Mouse (Mus musculus) intestine, embryonic 16.5 days (tissue): ENCODE measurements at regions not wholly inside any gene's neighbourhood (a gene's known extent, or its start where the extent isn't known, plus 50 kb on each side); places are given as distances from the start of the nearest gene placed in this dataset.

Source experiments
- ATAC-seq: fragments of 200-750 bp; cut with Nextera tagmentation; 2 replicates; pipeline ENCODE4 v1.8.0; 2017; ENCODE audit warnings: moderate TSS enrichment, moderate library complexity
- H3K27ac ChIP-seq: fragments of 300-500 bp; sonication (generic); 2 replicates; pipeline ENCODE4 v1.5.1; 2014; ENCODE audit warnings: mild to moderate bottlenecking, low read length
- H3K27me3 ChIP-seq: fragments of 300-500 bp; sonication (generic); replicated peaks from 2 replicates; pipeline ENCODE4 v1.6.1; 2014; ENCODE audit warnings: low read length, control low read depth, mixed read lengths; ENCODE audit not compliant: control insufficient read depth, insufficient read depth
- H3K36me3 ChIP-seq: fragments of 300-500 bp; sonication (generic); 2 replicates; pipeline ENCODE4 v1.6.1; 2014; ENCODE audit warnings: low read length, control low read depth; ENCODE audit not compliant: control insufficient read depth, insufficient read depth
- H3K4me1 ChIP-seq: fragments of 300-500 bp; sonication (generic); 2 replicates; pipeline ENCODE4 v1.6.1; 2014; ENCODE audit warnings: low read length, control low read depth, mixed read lengths; ENCODE audit not compliant: control insufficient read depth, insufficient read depth
- H3K4me2 ChIP-seq: fragments of 300-500 bp; sonication (generic); 2 replicates; pipeline ENCODE4 v1.6.1; 2014; ENCODE audit warnings: low read depth, low read length, control low read depth
- H3K4me3 ChIP-seq: fragments of 300-500 bp; sonication (generic); 2 replicates; pipeline ENCODE4 v1.5.1; 2014; ENCODE audit warnings: mild to moderate bottlenecking, low read length
- H3K9ac ChIP-seq: fragments of 300-500 bp; sonication (generic); 2 replicates; pipeline ENCODE4 v1.6.1; 2014; ENCODE audit warnings: low read depth, low read length
- H3K9me3 ChIP-seq: fragments of 300-500 bp; sonication (generic); 2 replicates; pipeline ENCODE4 v1.6.1; 2016; ENCODE audit warnings: low read length, control low read depth; ENCODE audit not compliant: control insufficient read depth
- WGBS: fragments of 180-500 bp; shearing (Covaris S2); extraction: QIAGEN DNeasy Blood & Tissue Kit; methylation state at CpG from one replicate; pipeline ENCODE4 v1.1.7; 2014; 5-methylcytosine and 5-hydroxymethylcytosine counted together

- Histone ChIP-seq H3K4me2 (no peak overlapping the region), H3K9ac (no peak overlapping the region), H3K4me3 (no peak overlapping the region), H3K4me1 (no peaks in the 10 kb centered on the region), H3K36me3 (no peaks in the 10 kb centered on the region), H3K9me3 (no peaks in the 10 kb centered on the region; the same call in 1 of the 2 replicates), H3K27me3 (no peaks in the 10 kb centered on the region), H3K27ac (no peak overlapping the region)
- ATAC-seq: no peak
- WGBS: 88% methylated on average over 5 of the region's 5 CpGs
These were observed 114.1 kb downstream of the Erv3 start for GRCm38 (mm10) chr2:131745381-131745895.

- Histone ChIP-seq H3K4me1 (no peaks in the 10 kb centered on the region), H3K27ac (no peak overlapping the region), H3K27me3 (no peaks in the 10 kb centered on the region), H3K36me3 (no peaks in the 10 kb centered on the region), H3K4me2 (no peak overlapping the region), H3K9me3 (no peaks in the 10 kb centered on the region; the same call in 1 of the 2 replicates), H3K9ac (no peak overlapping the region), H3K4me3 (no peak overlapping the region)
- 76% methylated on average over 9 of the region's 9 CpGs for WGBS
- no peak for ATAC-seq
These were observed 114.6 kb downstream of the Erv3 start for GRCm38 (mm10) chr2:131744957-131745356.

DNA sequence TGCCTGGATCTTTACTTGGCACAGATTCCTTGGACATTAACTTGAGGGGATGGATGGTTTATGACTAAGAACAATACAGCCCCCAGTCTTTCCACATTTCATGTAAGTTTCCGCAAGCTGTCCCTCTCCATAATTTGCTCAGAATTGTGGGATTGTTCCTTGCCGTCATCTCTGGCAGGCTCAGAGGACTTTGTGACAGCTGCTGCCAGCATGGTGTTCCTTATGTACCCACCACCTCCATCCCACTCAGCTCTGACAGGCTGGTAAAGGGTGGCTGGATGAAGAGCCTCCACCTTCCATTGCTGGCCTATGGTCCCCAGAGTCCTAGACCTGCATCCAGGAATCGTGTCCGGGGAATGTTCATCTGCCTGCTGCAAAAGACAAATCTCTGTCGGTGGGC is 119.1 kb downstream of the Erv3 start:
- no peaks in the 10 kb centered on the region for H3K9me3 ChIP-seq
- 73% methylated on average over 5 of the region's 5 CpGs for WGBS
- no peak for ATAC-seq

GRCm38 (mm10) chr2:131739022-131739421 is 120.5 kb downstream of the Erv3 start:
- H3K9ac ChIP-seq: no peak overlapping the region
- H3K4me1 ChIP-seq: no peaks in the 10 kb centered on the region
- no peak overlapping the region for H3K4me3 ChIP-seq
- no peaks in the 10 kb centered on the region for H3K27me3 ChIP-seq
- peak; percentile 97 for ATAC-seq
- H3K27ac ChIP-seq: no peak overlapping the region
- H3K9me3 ChIP-seq: no peaks in the 10 kb centered on the region
- H3K4me2 ChIP-seq: no peak overlapping the region
- no peaks in the 10 kb centered on the region for H3K36me3 ChIP-seq
- 49% methylated on average over 4 of the region's 4 CpGs for WGBS

More for the DNA sequence above, 119.1 kb downstream of the Erv3 start:
- Histone ChIP-seq H3K4me2 (no peak overlapping the region), H3K4me3 (no peak overlapping the region), H3K9ac (no peak overlapping the region), H3K36me3 (no peaks in the 10 kb centered on the region), H3K27me3 (no peaks in the 10 kb centered on the region), H3K4me1 (no peaks in the 10 kb centered on the region), H3K27ac (no peak overlapping the region)

DNA sequence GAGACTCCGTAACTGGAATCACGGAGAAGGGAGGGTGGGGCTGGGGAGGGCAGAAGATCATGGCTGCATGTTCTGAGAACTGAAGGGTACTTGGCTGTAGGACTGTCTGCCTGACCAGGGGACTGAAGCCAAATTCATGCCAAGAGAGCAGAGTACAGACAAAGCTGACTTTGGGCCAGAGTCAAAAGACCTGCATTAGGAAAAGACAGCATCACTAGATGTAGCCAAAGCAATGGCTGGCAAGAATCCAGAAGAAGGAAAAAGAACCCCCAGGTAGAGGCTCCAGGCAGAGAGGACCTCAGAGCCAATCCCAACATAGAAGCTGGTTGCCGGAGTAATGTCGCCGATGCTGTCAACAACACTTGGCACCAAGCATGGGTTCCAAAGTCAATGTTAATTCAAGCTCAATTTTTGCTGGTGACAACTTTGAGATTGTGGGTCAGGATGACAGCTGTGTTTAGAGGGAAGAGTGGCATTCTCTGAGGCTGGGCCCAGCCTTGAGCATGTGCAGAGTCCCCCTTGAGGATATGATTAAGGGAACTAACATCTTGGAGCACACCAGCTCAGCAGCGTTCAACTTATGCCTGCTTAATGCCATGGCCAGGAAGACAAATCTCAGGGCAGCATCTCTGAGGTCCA is 124.7 kb downstream of the Erv3 start:
- Histone ChIP-seq H3K36me3 (no peaks in the 10 kb centered on the region), H3K9me3 (no peaks in the 10 kb centered on the region), H3K27me3 (no peaks in the 10 kb centered on the region), H3K9ac (no peak overlapping the region), H3K27ac (no peak overlapping the region), H3K4me2 (no peak overlapping the region), H3K4me3 (no peak overlapping the region), H3K4me1 (no peaks in the 10 kb centered on the region)
- 89% methylated on average over 6 of the region's 6 CpGs for WGBS
- no peak for ATAC-seq

GRCm38 (mm10) chr2:131726533-131726932 is 133.0 kb downstream of the Erv3 start:
- 62% methylated on average over 3 of the region's 3 CpGs for WGBS
- 0 out of 2 replicates have a peak, but pooled peaks cover 3% of the 10 kb centered on the region for H3K9me3 ChIP-seq
- no peak overlapping the region for H3K27ac ChIP-seq
- H3K4me3 ChIP-seq: no peak overlapping the region
- H3K4me1 ChIP-seq: no peaks in the 10 kb centered on the region
- ATAC-seq: peak; percentile 92
- H3K9ac ChIP-seq: no peak overlapping the region
- no peaks in the 10 kb centered on the region for H3K27me3 ChIP-seq
- H3K4me2 ChIP-seq: no peak overlapping the region
- H3K36me3 ChIP-seq: no peaks in the 10 kb centered on the region

GRCm38 (mm10) chr2:131721631-131722545 is 137.7 kb downstream of the Erv3 start:
- Histone ChIP-seq H3K36me3 (no peaks in the 10 kb centered on the region), H3K4me2 (no peak overlapping the region), H3K27ac (no peak overlapping the region), H3K9me3 (0 out of 2 replicates have a peak, but pooled peaks cover 3% of the 10 kb centered on the region), H3K4me3 (no peak overlapping the region), H3K9ac (no peak overlapping the region), H3K27me3 (no peaks in the 10 kb centered on the region), H3K4me1 (no peaks in the 10 kb centered on the region)
- no peak for ATAC-seq
- WGBS: 87% methylated on average over 6 of the region's 6 CpGs

DNA sequence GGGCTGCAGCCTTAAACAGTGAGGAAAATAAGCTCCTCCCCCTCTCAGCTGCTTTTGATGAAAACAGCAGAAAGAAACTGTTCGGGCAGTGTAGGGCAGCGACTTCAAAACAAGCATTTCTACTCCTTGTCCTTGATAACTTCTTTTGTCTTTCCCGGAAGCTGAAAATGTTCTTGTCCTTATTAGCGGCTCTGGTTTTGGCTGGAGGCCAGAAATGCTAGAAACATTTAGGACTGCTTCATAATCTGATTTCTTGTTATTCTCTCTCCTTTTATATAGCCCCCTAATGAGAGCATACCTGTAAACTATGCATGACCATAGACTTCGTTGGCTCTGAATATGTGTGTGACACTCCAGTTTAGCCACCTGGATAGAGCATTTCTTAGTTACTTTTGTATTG is 142.0 kb downstream of the Erv3 start:
- no peaks in the 10 kb centered on the region for H3K36me3 ChIP-seq
- 67% methylated on average over 5 of the region's 5 CpGs for WGBS
- H3K9ac ChIP-seq: no peak overlapping the region
- H3K9me3 ChIP-seq: no peaks in the 10 kb centered on the region
- H3K4me1 ChIP-seq: no peaks in the 10 kb centered on the region
- no peak for ATAC-seq
- no peaks in the 10 kb centered on the region for H3K27me3 ChIP-seq
- no peak overlapping the region for H3K27ac ChIP-seq
- H3K4me3 ChIP-seq: no peak overlapping the region
- no peak overlapping the region for H3K4me2 ChIP-seq

GRCm38 (mm10) chr2:131716841-131717240 is 142.7 kb downstream of the Erv3 start:
- H3K27me3 ChIP-seq: no peaks in the 10 kb centered on the region
- no peak for ATAC-seq
- H3K9ac ChIP-seq: no peak overlapping the region
- no peak overlapping the region for H3K27ac ChIP-seq
- no peak overlapping the region for H3K4me2 ChIP-seq
- 77% methylated on average over 5 of the region's 5 CpGs for WGBS
- no peaks in the 10 kb centered on the region for H3K4me1 ChIP-seq
- no peak overlapping the region for H3K4me3 ChIP-seq
- no peaks in the 10 kb centered on the region for H3K9me3 ChIP-seq
- H3K36me3 ChIP-seq: no peaks in the 10 kb centered on the region
